Mouse (Mus musculus) MEL (cell line): ENCODE measurements around the gene Gm11444. TPM values are rescaled to one million over a fixed set of nuclear protein-coding genes. Genes with fewer than 3 reads are reported as not detected.

Source experiments
- DNase-seq: peaks from one replicate; pipeline ENCODE4 v3.0.0; 2011; ENCODE audit warnings: low read depth, low spot score
- H3K27ac ChIP-seq: 2 replicates; pipeline ENCODE4 v1.5.1; 2012; ENCODE audit warnings: low read depth, mild to moderate bottlenecking, control low read depth, low read length, moderate library complexity; ENCODE audit not compliant: control insufficient read depth
- H3K27me3 ChIP-seq, 2 experiments: fragments of 150-350 bp in 1 of 2; sonication (generic) in 1 of 2; 2 replicates each; pipeline ENCODE4 v1.6.1; 2012; ENCODE audit warnings: low read length in 2 of 2, mild to moderate bottlenecking in 2 of 2, improper control_type of control experiment in 1 of 2, moderate library complexity in 1 of 2; ENCODE audit not compliant: insufficient read depth in 2 of 2, control insufficient read depth in 1 of 2
- H3K36me3 ChIP-seq, 2 experiments: 2 replicates each; pipeline ENCODE4 v1.6.1; 2012 to 2014; ENCODE audit warnings: low read length in 2 of 2, improper control_type of control experiment in 1 of 2, inconsistent platforms in 1 of 2, mild to moderate bottlenecking in 1 of 2; ENCODE audit not compliant: insufficient read depth in 2 of 2, control insufficient read depth in 1 of 2
- H3K4me1 ChIP-seq, 2 experiments: fragments of 150-350 bp in 1 of 2; sonication (generic) in 1 of 2; 2 replicates each; pipeline ENCODE4 v1.6.1; 2012; ENCODE audit warnings: low read length in 2 of 2, improper control_type of control experiment in 1 of 2, mild to moderate bottlenecking in 1 of 2; ENCODE audit not compliant: insufficient read depth in 2 of 2, control insufficient read depth in 1 of 2
- H3K4me3 ChIP-seq, 2 experiments: fragments of 150-350 bp in 1 of 2; sonication (generic) in 1 of 2; 2 replicates each; pipeline ENCODE4 v1.5.1; 2012; ENCODE audit warnings: low read depth in 2 of 2, low read length in 2 of 2, mild to moderate bottlenecking in 2 of 2, moderate library complexity in 2 of 2, control low read depth in 1 of 2, improper control_type of control experiment in 1 of 2; ENCODE audit not compliant: control insufficient read depth in 1 of 2, insufficient read depth in 1 of 2
- H3K79me2 ChIP-seq: 2 replicates; pipeline ENCODE4 v1.6.1; 2012; ENCODE audit warnings: mild to moderate bottlenecking, low read length, moderate library complexity; ENCODE audit not compliant: control insufficient read depth, poor library complexity, insufficient read depth
- H3K9ac ChIP-seq: 2 replicates; pipeline ENCODE4 v1.6.1; 2012; ENCODE audit warnings: low read depth, mild to moderate bottlenecking, control low read depth, low read length, moderate library complexity; ENCODE audit not compliant: control insufficient read depth, poor library complexity, severe bottlenecking
- H3K9me3 ChIP-seq: fragments of 150-350 bp; sonication (generic); replicated peaks from 2 replicates; pipeline ENCODE4 v1.6.1; 2012; ENCODE audit warnings: mild to moderate bottlenecking, low read length, improper control_type of control experiment, moderate library complexity; ENCODE audit not compliant: insufficient read depth
- BHLHE40 ChIP-seq: IDR thresholded peaks from 2 replicates; pipeline ENCODE4 v1.6.1; 2012; ENCODE audit warnings: low read depth, mild to moderate bottlenecking, inconsistent platforms, low read length, improper control_type of control experiment, borderline replicate concordance
- CHD1 ChIP-seq: IDR thresholded peaks from 2 replicates; pipeline ENCODE4 v1.6.1; 2012; ENCODE audit warnings: low read depth, mild to moderate bottlenecking, inconsistent platforms, low read length, improper control_type of control experiment
- CHD2 ChIP-seq: IDR thresholded peaks from 2 replicates; pipeline ENCODE4 v1.6.1; 2011; ENCODE audit warnings: low read length, improper control_type of control experiment
- ETS1 ChIP-seq: IDR thresholded peaks from 2 replicates; pipeline ENCODE4 v1.6.1; 2012; ENCODE audit warnings: low read depth, mild to moderate bottlenecking, inconsistent platforms, low read length, improper control_type of control experiment, moderate library complexity
- HCFC1 ChIP-seq: IDR thresholded peaks from 2 replicates; pipeline ENCODE4 v1.6.1; 2012; ENCODE audit warnings: low read depth, mild to moderate bottlenecking, inconsistent platforms, low read length, improper control_type of control experiment, moderate library complexity
- KAT2A ChIP-seq: conservative IDR thresholded peaks from 2 replicates; pipeline ENCODE4 v1.6.1; 2012; ENCODE audit warnings: low read depth, low read length, improper control_type of control experiment, inconsistent platforms
- MAZ ChIP-seq: IDR thresholded peaks from 2 replicates; pipeline ENCODE4 v1.6.1; 2012; ENCODE audit warnings: low read depth, mild to moderate bottlenecking, inconsistent platforms, low read length, improper control_type of control experiment
- POLR2A ChIP-seq, 2 experiments: IDR thresholded peaks; 2 replicates each; pipeline ENCODE4 v1.6.1; 2011 to 2012; ENCODE audit warnings: low read length in 2 of 2, mild to moderate bottlenecking in 2 of 2, control low read depth in 1 of 2, improper control_type of control experiment in 1 of 2, low read depth in 1 of 2, moderate library complexity in 1 of 2; ENCODE audit not compliant: control insufficient read depth in 1 of 2, insufficient read depth in 1 of 2, poor library complexity in 1 of 2
- POLR2AphosphoS5 ChIP-seq: IDR thresholded peaks from 2 replicates; pipeline ENCODE4 v1.6.1; 2012; ENCODE audit warnings: low read depth, borderline replicate concordance, mild to moderate bottlenecking, inconsistent platforms, low read length, moderate library complexity, mixed read lengths
- TBP ChIP-seq: IDR thresholded peaks from 2 replicates; pipeline ENCODE4 v1.8.0; 2011; ENCODE audit warnings: low read depth, low read length, improper control_type of control experiment
- TCF12 ChIP-seq: IDR thresholded peaks from 2 replicates; pipeline ENCODE4 v1.6.1; 2014; ENCODE audit warnings: low read depth, mild to moderate bottlenecking, inconsistent platforms, low read length, improper control_type of control experiment, moderate library complexity
- UBTF ChIP-seq: IDR thresholded peaks from 2 replicates; pipeline ENCODE4 v1.6.1; 2012; ENCODE audit warnings: low read depth, mild to moderate bottlenecking, inconsistent platforms, low read length, improper control_type of control experiment, moderate library complexity, borderline replicate concordance; ENCODE audit not compliant: insufficient read depth
- ZC3H11A ChIP-seq: IDR thresholded peaks from 2 replicates; pipeline ENCODE4 v1.6.1; 2012; ENCODE audit warnings: low read depth, mild to moderate bottlenecking, inconsistent platforms, low read length, improper control_type of control experiment
- ZNF384 ChIP-seq: IDR thresholded peaks from 2 replicates; pipeline ENCODE4 v1.6.1; 2012; ENCODE audit warnings: low read depth, mild to moderate bottlenecking, inconsistent platforms, low read length, improper control_type of control experiment
- polyA plus RNA-seq, 2 experiments: library from polyadenylated mRNA; stranded (reverse) in 1 of 2; unstranded in 1 of 2; fragments of >175 nt in 1 of 2; fragments of >200 nt in 1 of 2; gene quantifications; 2 replicates each; pipeline versions ENCODE4 v1.2.1 to v1.2.4; 2012; ENCODE audit warnings: low replicate concordance in 2 of 2, low read depth in 1 of 2; ENCODE audit not compliant: insufficient read length in 2 of 2, insufficient read depth in 1 of 2, missing spikeins in 1 of 2
- total RNA-seq: library from RNA; depleted of rRNA; stranded (reverse); fragments of 300-350 nt; gene quantifications from 2 replicates; pipeline ENCODE4 v1.2.3, GENCODE M21; 2012

The Gm11444 gene
- total and polyA plus RNA-seq, 3 experiments: 0.21 TPM; not detected in 2

- DNase-seq: no peak
- no peak overlapping the region for H3K27ac ChIP-seq
- H3K36me3 ChIP-seq: peaks cover 0 to 7% of the 10 kb centered on the region in 2 experiments; a peak in 1 of 4 replicates
- no peak overlapping the region for H3K9ac ChIP-seq
- H3K4me1 ChIP-seq: peaks cover 3 to 5% of the 10 kb centered on the region in 2 experiments; a peak in 3 of 4 replicates
- no peak for TF ChIP-seq POLR2A (IDR thresholded peaks at IDR 0.05; ENCODE audit: control insufficient read depth in 1 of 2, insufficient read depth in 1 of 2, low read depth in 1 of 2, low read length in 2 of 2, poor library complexity in 1 of 2)
- no peak for TF ChIP-seq POLR2AphosphoS5
- TF ChIP-seq KAT2A: no peak
- TF ChIP-seq BHLHE40: no peak
- no peak for TF ChIP-seq HCFC1
- TF ChIP-seq TBP: no peak
- no peak for TF ChIP-seq CHD2
- H3K27me3 ChIP-seq: no peaks in the 10 kb centered on the region
- H3K79me2 ChIP-seq: no peaks in the 10 kb centered on the region
- no peaks in the 10 kb centered on the region for H3K9me3 ChIP-seq
- no peak overlapping the region for H3K4me3 ChIP-seq
Observed at GRCm38 (mm10) chr11:85891010-85891691, 41.0 kb upstream of the Gm11444 start.

- H3K79me2 ChIP-seq: no peaks in the 10 kb centered on the region
- no peak overlapping the region for H3K27ac ChIP-seq
- DNase-seq: no peak
- H3K4me3 ChIP-seq: no peak overlapping the region
- H3K36me3 ChIP-seq: peaks cover 0 to 7% of the 10 kb centered on the region in 2 experiments; a peak in 1 of 4 replicates
- H3K9me3 ChIP-seq: no peaks in the 10 kb centered on the region
- H3K9ac ChIP-seq: no peak overlapping the region
- TF ChIP-seq ZNF384 (no peak), ETS1 (no peak), TBP (no peak), ZC3H11A (no peak), CHD1 (no peak), HCFC1 (no peak), MAZ (no peak), POLR2AphosphoS5 (no peak), UBTF (no peak), TCF12 (no peak)
- TF ChIP-seq, all 39 proteins: peak for 0
- Histone ChIP-seq H3K27me3 (no peaks in the 10 kb centered on the region), H3K4me1 (peaks cover 3 to 5% of the 10 kb centered on the region in 2 experiments; a peak in 3 of 4 replicates)
Observed at GRCm38 (mm10) chr11:85890563-85890845, 40.4 kb upstream of the Gm11444 start.
